Mouse (Mus musculus) forebrain, embryonic 12.5 days (tissue): ENCODE results near the gene Hace1. TPM values are rescaled to one million over a fixed set of nuclear protein-coding genes. Genes with fewer than 3 reads are reported as not detected.

ENCODE experiments used
- ATAC-seq: fragments of 200-750 bp; cut with Nextera tagmentation; 2 replicates; pipeline ENCODE4 v1.8.0; 2017; ENCODE audit warnings: moderate TSS enrichment; ENCODE audit not compliant: low FRiP score
- H3K27ac ChIP-seq: fragments of 300-500 bp; sonication (generic); 2 replicates; pipeline ENCODE4 v1.5.1; 2016; ENCODE audit warnings: mild to moderate bottlenecking
- H3K27me3 ChIP-seq: fragments of 300-500 bp; sonication (generic); 2 replicates; pipeline ENCODE4 v1.6.1; 2016; ENCODE audit warnings: mild to moderate bottlenecking
- H3K36me3 ChIP-seq: fragments of 300-500 bp; sonication (generic); replicated peaks from 2 replicates; pipeline ENCODE4 v1.6.1; 2016; ENCODE audit warnings: mild to moderate bottlenecking
- H3K4me1 ChIP-seq: fragments of 300-500 bp; sonication (generic); 2 replicates; pipeline ENCODE4 v1.6.1; 2016
- H3K4me2 ChIP-seq: fragments of 300-500 bp; sonication (generic); 2 replicates; pipeline ENCODE4 v1.6.1; 2016; ENCODE audit warnings: mild to moderate bottlenecking, moderate library complexity
- H3K4me3 ChIP-seq: fragments of 300-500 bp; sonication (generic); replicated peaks from 2 replicates; pipeline ENCODE4 v1.5.1; 2016; ENCODE audit warnings: mild to moderate bottlenecking
- H3K9ac ChIP-seq: fragments of 300-500 bp; sonication (generic); 2 replicates; pipeline ENCODE4 v1.6.1; 2016; ENCODE audit warnings: mild to moderate bottlenecking
- H3K9me3 ChIP-seq: fragments of 300-500 bp; sonication (generic); 2 replicates; pipeline ENCODE4 v1.6.1; 2016
- WGBS: fragments of 180-500 bp; shearing (Covaris S2); methylation state at CpG from one replicate; pipeline ENCODE4 v1.1.7; 2016; 5-methylcytosine and 5-hydroxymethylcytosine counted together
- microRNA-seq: library from miRNA; unstranded; fragments of <30 nt; microRNA quantifications from one replicate; pipeline ENCODE4, GENCODE M21; 2017
- polyA plus RNA-seq: library from polyadenylated mRNA; unstranded; fragments of >200 nt; fragmentation: Nextera tagmentation; extraction: Ambion mirVana; gene quantifications from 2 replicates; pipeline ENCODE4 v1.2.1, GENCODE M21; 2016

Hace1 gene
- polyA plus RNA-seq, 1 experiment from 2014 or later = 24.8 TPM

DNA sequence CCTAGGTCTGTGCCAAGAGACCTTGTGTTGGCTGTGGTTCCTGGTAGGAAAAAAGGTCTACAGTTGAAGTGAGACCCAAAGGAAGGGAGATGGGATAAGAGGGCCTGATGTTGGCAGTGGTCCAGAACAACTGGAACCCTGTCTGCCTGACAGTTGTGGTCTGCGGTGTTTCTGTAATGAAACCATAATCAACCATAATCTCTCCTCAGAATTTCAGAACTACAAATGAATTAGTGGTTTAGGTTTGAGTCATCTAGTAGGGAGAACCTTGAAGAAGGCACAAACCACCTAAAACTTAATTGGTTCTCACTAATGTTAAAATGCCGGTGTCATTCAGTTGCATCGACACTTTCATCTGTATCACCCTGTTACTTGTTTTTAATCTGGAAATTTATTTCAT, 133.2 kb downstream of the Hace1 start:
- Histone ChIP-seq H3K9ac (no peak overlapping the region), H3K27me3 (no peaks in the 10 kb centered on the region), H3K4me3 (no peak overlapping the region), H3K4me2 (no peak overlapping the region), H3K9me3 (no peaks in the 10 kb centered on the region), H3K4me1 (no peaks in the 10 kb centered on the region), H3K36me3 (0 out of 2 replicates have a peak, but pooled peaks cover 6% of the 10 kb centered on the region), H3K27ac (no peak overlapping the region)
- WGBS = 82% methylated on average over 3 of the region's 3 CpGs
- ATAC-seq = no peak

DNA sequence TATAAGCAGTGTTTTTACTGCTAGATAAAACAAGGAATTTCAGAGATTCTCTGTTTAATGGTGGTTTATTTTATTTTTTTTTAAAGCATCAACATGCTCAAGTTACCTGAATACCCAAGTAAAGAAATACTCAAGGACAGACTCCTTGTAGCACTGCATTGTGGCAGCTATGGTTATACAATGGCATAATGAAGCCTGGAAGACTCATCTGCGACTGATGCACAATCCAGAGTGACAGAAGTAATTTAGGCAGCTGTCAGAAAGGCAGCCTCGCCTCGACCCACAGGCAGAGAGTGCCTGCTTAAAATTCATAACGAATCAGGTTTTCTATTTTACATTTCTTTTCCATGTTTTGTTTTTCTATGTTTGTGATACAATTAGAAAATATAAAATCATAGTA, 133.7 kb downstream of the Hace1 start:
- no peak for ATAC-seq
- 53% methylated on average over 4 of the region's 4 CpGs for WGBS

More for the DNA sequence above, 133.7 kb downstream of the Hace1 start:
- no peak overlapping the region for H3K4me3 ChIP-seq
- no peaks in the 10 kb centered on the region for H3K9me3 ChIP-seq
- 0 out of 2 replicates have a peak, but pooled peaks cover 6% of the 10 kb centered on the region for H3K36me3 ChIP-seq
- H3K27me3 ChIP-seq = no peaks in the 10 kb centered on the region
- no peaks in the 10 kb centered on the region for H3K4me1 ChIP-seq
- H3K27ac ChIP-seq = no peak overlapping the region
- H3K4me2 ChIP-seq = no peak overlapping the region
- H3K9ac ChIP-seq = no peak overlapping the region

Small RNAs within 50 kb of the gene (microRNA-seq; reads per million reads assigned to microRNA genes)
- not detected for gene Gm27731

Other genes starting within 250 kb of the Hace1 start
- 1.4 TPM in 2 replicates for gene Bves, start 242.1 kb upstream of the Hace1 start, polyA plus RNA-seq
- gene Lin28b, start 91.4 kb upstream of the Hace1 start, polyA plus RNA-seq = 16.1 and 16.3 TPM in 2 replicates